Mouse (Mus musculus): ENCODE measurements around the gene Polr2h. TPM values are rescaled to one million over a fixed set of nuclear protein-coding genes. Genes with fewer than 3 reads are reported as not detected.

Gene Polr2h
- polyA plus RNA-seq, 1 experiment from 2014 or later, result 116 TPM

DNA sequence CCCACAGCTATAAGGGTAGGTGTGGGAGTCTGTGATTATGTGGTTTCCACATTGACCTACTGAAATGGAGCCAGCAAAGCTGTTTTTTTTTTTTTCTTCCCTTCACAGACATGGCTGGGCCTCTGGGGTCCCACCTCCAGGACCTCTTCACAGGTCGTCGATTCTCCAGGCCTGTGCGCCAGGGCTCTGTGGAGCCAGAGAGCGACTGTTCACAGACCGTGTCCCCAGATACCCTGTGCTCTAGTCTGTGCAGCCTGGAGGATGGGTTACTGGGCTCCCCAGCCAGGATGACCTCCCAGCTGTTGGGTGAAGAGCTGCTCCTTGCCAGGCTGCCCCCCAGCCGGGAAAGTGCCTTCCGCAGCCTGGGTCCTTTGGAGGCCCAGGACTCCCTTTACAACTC lies 16.1 kb upstream of the Polr2h start:
- no peak for DNase-seq (ENCODE audit: low spot score)

DNA sequence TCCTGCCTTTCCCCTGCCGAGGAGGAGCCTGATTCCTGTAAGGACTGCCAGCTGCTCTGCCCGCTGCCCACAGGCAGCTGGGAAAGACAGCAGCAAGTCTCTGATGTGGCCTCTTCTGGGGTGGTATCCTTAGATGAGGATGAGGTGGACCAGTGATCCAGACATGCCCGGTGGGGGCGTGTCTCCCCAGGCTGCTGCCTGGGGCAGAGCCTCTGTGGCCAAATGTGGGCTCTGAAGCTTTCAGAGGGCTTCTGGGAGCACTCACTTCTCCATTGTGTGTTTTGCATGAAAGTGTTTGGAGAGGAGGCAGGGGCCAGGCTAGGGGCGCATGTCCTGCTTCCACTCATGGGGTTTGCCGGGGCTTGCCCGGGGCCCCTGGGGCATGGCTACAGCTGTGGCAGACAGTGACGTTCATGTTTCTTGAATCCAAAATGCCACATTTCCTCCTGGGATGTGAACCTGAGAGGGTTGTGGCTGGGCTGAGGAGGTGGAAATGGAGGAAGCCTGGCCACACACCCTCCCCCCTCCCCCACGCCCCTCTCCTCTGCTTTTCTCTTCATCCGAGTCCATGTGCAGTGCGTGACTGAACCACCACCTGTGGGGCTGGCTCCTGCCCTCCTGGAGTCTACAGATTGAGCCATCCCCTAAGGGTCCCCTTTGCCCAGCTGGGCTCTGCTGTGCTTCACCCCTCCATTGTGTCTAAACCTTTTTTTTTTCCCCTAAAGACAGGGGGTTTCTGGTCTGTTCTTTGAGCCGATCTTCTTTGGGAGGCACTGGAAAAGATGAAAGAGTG lies 15.5 kb upstream of the Polr2h start:
- DNase-seq (ENCODE audit: low spot score), result no peak

DNA sequence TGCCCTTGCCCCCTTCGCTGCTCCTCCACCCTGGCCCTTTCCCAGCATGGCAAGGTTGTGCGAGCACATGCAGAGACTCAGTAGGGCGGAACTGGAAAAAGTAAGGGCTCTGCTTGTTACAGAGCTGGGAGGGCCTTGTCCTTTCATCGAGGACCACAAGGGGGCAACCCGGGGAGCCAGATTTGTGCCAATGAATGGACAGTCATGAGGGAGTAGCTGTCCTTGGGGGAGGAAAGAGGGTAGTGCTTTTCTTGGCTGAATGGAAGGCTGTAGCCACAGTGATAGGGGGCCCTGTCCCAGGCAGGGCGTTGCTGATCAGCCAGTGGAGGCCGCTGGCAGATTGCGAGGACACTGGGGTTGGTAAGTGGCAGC lies 15.0 kb upstream of the Polr2h start:
- peak; percentile 49 for DNase-seq (ENCODE audit: low spot score)

DNA sequence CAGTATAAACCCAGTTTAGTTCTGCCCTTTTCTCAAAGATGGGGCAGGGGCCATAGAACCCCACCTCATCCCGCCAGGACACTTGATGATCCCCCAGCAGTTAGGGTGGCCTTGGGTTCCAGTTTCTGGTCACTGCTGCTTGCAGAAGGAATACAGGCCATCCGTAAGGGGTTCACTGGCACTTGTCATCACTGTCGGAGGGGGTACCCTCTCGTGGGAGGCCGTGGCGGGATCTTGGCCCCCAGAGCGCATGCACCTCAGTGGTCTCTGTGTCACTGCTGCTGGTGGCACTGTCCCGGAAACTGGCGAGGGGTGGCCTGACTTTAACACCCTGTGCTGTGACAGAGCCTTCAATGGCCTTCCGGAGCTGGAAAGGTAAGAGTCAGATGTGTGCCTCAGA lies 14.4 kb upstream of the Polr2h start:
- DNase-seq (ENCODE audit: low spot score), result no peak

DNA sequence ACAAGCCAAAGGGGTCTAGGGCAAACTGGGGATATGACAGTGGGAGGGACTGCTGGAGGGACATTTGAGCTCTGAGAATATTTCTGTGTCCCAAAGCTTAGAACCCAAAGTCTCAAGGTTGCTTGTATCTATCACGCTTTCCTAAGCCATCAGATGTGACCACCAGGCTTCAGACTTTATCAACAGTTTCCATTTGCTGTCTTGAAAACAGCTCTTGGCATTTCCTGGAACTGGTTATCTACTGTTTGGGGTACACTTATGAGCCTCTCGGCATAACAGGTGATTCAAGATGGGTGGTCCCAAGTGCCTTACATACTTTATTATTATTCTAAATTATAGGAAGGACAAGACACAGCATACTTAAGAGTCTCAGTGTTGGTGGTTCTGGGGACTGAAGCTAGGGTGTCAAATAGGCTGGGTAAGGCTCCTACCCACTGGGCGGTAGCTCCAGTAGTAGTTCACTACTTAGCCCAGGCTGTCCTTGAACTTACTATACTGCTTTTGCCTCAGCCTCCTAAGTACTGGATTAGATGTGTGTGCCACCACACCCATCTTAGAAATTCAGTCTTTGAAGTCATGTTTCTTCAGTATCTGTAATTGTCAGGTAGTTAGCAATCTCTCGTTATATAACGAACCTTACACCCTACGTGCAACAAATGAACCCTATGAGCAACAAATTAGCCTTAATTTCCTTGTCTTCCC lies 13.6 kb upstream of the Polr2h start:
- DNase-seq (ENCODE audit: low spot score), result no peak

DNA sequence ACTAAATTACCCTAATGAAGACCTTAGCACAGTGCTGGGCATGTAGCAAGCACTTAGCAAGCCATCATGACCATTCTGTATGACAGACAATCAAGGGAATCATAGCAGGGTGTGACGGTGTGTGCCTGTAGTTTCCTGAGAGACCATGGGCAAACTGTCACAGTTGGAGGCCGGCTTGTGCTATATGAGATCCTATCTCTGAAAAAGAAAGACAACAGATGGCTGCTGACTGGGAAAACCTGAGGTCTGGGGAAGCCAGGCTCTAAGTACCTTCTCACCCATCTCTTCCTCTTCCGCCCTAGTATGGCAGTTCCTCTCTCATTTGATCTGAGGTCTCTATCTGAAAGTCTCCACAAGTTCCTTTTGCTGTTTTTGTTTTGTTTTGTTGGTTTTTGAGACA lies 11.7 kb upstream of the Polr2h start:
- no peak for DNase-seq (ENCODE audit: low spot score)

DNA sequence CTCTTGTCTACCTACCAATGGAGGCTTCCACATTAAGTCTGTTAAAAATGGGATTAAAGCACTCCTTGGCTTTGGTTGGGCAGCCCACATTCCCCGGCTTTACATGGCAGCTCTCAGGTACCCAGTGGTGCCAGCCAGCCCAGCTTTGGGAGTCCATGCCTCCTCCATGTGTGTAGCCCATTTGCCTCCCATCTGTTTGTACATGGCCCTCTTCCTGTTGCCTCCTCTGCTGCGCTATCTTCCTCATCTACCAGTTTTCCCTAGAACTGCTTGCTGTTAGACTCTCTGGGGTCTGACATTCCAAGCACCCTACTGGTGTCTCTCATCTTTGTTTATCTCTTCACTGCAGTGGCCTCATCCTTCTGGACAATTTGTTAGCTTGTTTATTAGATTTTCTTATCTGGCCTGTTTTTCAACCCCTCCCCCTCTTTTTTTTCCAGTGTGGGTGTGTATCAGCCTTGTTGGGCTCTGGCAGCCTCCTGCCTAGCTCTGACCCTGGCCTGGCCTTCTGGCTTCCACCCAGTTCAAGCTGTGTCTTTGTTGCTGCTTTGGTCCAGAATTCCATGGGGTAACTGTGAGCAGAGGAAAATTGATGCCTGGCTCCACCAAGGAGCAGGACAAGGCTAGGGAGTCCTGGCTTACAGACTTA lies 10.9 kb upstream of the Polr2h start:
- DNase-seq (ENCODE audit: low spot score), result no peak

DNA sequence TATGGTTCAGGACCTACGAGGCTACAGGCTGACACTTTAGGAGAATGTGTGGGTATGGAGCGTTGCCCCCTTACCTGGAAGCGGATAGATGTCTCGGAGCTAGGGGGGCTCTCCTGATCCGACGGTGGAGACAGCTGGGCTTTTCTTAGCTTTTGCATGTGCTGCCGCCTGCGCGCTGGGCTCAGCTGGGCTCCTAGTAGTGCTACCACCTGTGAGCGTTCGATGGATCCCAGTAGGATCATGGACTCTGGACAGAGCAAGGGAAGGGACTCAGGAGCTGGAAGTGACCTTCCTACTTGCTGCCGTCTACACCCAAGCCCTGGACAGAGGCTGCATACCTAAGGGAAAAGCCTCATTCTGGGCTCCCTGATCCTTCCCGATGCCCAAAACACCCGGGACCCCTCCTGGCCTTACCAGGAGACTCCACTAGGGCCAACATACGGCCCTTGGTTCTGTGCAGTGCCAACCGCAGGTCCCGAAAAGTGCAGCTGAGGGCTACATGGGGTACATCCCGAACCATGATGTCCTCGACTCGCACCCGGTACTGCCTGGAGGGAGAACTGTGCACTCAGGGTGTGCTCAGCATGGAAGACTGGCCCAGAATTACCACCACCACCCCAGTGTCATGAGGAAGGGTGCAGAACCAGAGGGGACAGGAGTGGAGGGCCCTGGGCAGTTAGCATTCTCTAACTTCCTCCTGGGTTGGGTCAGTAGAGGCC lies 9.1 kb upstream of the Polr2h start:
- no peak for DNase-seq (ENCODE audit: low spot score)

DNA sequence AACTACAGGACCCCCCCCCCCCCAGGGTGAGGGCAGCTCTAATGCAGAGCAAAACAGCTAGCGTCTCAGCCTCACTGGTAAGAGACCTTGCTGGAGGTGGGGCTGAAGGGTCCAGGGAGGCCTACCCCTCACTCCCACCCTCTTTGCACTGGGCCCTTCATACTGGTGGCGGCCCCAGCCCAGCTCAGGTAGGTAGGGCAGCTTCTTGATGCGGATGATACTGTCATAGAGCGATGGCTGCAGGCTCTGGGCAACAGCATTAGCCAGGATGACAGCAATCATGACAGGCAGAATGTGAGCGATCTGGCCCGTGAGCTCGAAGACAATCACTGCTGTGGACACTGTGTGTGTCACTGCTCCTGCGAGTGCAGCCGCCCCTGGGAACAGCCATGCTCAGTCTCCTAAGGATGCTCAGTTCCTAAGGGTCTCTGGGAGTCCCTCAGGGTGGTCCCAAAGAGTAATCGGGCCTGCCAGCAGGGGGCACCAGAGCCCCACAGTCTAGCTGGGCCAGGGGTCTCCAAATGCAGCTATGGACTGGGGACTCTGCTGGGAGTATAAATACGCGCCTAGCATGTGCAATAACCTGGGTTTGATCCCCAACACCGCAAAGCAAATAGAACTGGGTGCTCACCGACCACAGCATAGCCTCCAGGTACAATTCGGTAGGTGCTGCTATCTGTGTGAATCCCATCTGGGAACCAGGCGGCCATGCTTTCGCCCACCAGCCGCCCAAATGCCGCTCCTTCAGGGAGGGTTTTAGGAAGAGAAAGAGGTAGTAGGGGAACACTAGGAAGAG lies 8.3 kb upstream of the Polr2h start:
- DNase-seq (ENCODE audit: low spot score), result peak; percentile 57

DNA sequence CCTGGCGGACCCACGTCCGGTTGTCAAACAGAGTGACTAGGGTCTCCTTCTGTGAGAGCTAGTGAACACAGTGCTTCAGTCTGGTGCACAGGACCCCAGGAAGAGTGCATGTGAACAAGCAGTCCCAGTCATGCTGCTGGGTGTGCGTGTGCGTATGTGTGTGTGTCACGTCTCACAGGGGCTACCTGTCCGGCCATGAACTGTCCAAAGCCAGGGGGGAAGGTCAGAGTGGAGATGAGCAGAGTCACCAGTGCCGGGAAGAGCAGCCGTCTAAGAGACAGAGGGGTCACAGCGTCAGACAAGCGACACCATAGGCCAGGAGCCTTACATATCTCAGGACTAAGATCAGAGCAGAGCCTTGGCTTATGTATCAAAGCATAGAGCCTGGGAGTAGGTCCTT lies 7.1 kb upstream of the Polr2h start:
- no peak for DNase-seq (ENCODE audit: low spot score)

DNA sequence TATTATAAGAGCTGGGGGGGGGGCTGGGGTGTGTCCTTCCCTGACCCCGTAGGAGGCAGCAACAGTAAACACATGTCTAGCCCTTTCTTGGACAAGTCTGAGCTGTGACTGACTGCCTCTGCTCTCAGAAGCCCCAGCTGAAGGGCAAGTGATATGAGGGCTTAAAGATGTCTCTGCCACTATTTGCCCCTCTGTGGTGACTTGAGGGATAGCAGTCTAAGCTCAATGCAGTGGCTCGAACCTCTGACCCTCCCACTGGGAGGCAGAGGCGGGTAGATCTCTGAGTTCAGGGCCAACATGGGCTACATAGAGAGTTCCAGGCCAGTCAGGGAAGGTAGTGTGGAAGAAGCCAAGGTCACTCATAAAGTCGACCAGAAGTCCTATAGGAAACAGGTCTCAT lies 6.7 kb upstream of the Polr2h start:
- no peak for DNase-seq (ENCODE audit: low spot score)

DNA sequence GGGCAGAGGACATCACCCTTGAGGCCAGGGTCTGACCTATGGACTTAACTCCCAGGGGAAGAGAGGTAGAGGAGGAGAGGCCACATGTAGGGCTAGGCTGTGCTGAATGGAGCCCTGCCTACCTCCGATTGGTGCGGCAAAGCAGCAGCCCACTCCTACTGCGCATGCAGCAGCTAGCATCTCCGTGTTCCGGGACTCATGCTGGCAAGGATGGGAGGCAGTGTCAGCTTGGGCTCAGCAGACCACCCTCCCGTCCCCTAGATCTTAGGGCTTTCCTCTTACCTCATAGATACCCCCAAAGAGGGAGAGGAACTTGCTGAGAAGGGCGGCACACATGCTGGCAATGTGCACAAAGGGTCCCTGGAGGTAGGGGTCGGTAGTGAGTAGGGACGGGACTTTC lies 5.3 kb upstream of the Polr2h start:
- no peak for DNase-seq (ENCODE audit: low spot score)

DNA sequence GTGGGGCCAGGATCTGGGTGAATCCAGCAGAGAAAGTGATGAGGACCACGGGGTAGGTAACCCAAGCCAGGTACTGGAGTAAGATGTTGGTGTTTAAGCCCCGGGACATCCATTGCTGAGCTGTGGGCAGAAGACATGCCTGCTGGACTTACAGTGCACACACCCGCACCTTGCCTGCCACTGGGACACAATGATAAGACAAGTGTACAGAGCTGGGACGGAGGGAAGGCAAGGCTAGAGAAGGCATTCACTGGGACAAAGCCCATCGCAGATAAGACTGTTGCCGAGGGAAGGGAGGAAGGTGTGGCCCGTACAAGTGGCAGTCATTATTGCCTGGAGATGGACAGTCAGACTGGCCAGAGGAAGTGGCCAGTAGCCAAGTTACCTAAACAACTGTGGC lies 4.6 kb upstream of the Polr2h start:
- no peak for DNase-seq (ENCODE audit: low spot score)

DNA sequence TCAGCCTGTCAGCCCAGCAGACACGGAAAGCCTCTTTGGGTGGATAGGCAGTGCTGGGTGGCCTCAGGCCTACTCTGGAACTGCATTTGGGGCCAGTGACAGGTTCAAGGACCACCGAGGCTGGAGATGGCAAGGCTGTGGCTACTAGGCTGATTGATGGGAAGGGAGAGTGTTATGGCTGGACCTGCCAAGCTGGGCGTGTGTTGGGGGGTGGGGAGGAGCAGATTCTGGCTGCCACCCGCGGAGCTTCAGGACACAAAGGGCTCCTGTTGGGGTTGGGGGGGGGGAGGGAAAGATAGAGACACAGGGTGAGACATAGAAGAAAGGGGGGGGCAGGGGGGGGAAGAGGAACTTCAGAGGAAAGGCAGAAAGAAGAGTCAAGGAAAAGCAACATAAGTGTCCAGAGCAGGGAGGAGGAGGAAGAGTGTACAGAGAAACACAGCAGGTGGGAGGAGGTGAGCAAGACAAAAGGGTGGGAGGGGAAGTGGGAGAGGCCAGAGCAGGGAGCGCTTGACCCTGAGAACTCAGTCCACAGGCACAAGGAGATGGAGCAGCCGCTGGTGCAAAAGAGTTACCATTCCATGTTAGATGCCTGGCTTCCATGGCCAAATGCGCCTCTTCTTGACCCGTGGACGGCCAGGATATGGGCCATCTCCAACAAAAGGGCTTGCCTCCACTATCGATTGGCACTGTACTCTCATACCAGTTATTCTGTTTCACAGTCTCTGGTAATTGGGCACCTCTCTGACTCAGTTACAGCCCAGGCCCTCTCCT lies 3.0 kb upstream of the Polr2h start:
- DNase-seq (ENCODE audit: low spot score), result no peak

DNA sequence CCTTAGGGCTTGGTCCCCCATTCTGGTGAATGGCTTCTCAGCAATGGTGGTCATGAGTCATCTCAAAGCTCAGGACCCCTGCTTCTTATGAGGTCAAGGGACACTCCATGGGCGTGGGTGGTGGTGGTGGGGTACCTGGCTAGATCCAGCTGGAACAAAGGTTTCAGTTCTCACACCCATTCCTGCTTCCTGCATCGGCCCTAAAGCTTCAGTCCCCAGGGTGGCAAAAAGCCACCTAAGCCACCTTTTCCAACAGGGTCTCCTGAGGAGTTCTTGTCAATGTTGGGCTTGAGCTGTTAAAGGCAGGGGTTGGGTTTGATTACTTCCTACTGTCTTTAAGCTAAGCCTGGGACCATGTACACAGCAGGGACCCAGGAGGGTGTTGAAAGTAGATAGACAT lies 2.3 kb upstream of the Polr2h start:
- DNase-seq (ENCODE audit: low spot score), result no peak

DNA sequence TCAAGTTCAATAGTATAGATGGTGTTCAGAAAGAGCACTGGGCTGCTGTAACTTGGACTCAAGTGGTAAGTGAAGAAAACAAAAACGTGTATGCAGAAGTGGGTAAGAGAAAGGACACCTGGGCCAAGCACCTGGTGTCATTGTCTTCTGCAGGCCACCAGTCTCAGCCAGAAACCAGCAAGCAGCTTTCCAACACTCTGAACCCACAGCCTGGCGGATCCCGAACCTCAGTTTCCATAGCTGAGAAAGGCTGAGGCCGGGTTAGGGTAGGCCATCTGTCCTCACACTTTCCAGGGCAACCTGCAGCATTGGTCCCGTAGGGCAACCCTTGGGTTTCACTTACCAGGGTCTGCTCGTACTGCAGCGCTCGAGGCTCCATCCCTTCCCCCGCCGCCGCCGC lies 1.9 kb upstream of the Polr2h start:
- DNase-seq (ENCODE audit: low spot score), result no peak

DNA sequence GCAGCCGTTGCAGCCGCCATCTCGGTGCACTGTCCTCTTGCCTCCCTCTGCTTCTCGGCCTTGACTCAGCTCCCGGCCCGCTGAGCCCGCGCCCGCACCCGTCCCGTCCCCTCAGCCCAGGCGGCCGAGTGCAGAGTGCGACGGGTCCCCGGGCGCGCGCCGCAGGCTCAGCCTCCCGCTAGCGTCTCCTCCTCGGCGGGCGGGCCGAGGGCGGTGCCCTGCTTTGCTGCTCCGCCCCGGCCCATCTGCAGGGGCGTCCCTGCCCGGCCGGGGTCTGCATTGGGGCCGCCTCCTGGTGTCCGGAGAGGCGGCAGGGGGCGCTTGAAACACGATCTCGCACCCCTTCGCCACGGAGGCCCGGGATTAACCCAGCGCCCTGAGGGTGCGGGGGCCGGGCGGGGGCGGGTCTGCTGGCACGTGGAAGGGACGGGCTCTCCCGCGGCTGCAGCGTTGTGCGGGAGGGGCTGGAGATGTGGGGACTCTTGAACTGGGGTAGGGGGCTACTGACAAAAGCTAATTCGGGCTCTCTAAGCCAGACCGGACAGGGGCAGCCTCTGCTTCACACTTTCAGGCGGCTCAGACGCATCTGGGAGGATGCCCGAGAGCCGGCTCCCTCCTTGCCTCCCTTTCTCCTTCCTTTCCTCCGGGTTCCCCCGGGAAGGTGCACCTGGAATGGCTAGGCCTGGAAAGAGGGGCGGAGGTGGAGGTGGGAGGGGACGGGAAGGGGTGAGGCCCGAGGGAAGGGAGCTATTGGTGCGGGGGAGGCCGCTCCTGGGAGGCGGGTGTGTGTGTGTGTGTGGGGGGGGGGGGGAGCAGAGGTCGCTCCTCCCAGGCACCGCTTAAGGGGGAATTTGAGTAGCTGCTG lies 1.3 kb upstream of the Polr2h start:
- DNase-seq (ENCODE audit: low spot score), result peak; percentile 70

DNA sequence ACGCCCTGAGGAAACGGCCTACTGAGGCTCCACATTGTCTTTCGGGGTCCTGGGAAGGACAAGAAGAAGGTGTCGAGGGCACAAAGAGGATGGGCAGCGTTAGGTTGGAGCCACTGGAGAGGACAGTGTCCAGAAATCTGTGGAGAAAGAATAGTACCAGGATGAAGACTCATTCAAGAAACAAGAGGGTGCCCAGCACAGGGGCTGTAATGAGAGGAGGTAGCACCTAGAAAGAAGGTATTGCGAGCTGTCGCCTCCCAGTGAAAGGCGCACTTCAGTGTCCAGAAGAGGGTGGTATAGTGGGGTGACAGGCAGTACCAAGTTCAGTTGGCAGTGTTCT lies 654 bp upstream of the Polr2h start:
- DNase-seq (ENCODE audit: low spot score), result no peak

DNA sequence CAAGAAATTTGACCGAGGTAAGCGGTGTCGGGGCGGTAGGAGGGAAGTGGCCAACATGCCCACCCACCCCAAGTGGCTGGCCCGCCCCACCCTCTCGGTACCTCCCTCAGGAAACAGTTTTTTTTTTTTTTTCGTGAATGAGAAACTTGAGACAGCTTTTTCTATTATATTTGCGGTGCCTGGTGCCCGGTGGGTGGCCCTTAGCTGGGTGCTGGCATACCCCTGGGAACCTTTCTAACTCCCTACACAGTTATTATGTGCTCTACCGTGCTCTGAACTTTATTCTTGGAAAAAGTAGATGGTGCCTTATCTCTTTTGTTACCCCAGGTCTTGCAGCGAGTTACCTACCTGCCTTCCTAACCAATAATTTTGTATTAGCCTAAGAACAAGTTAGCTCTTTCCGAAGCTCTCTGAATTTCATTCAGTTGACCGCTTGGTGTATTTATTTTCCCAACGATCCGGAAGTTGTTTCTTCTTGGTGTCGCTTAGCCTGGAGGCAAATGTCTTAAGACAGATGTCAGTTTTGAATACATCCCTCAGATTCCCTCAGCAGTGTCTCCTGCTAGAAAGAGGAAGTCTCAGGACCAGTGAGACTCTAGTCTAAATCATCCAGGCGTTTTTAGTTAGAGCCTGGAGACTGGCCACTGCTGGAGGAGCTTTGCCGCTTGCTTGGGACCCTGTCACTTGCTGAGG lies 659 bp downstream of the Polr2h start:
- DNase-seq (ENCODE audit: low spot score), result peak; percentile 25
